Mouse (Mus musculus): Measurements from ENCODE around the gene Sergef. TPM values are rescaled to one million over a fixed set of nuclear protein-coding genes. Genes with fewer than 3 reads are reported as not detected.

Sergef gene
- polyA plus RNA-seq, 1 experiment, result 8.6 TPM

GRCm38 (mm10) chr7:46447473-46448165 is 192.0 kb downstream of the Sergef start:
- TF ChIP-seq USF1 (IDR thresholded peaks at IDR 0.05; ENCODE audit: low read depth) (no peak), FOSL1 (IDR thresholded peaks at IDR 0.05; ENCODE audit: insufficient read depth, low read length, poor library complexity, severe bottlenecking) (no peak), CTCF (IDR thresholded peaks at IDR 0.05; ENCODE audit: control insufficient read depth, insufficient read depth, insufficient read length) (no peak), MYOD1 (IDR thresholded peaks at IDR 0.05; ENCODE audit: control insufficient read depth, insufficient read length, low read depth) (no peak), CEBPB (IDR thresholded peaks at IDR 0.05; ENCODE audit: low read depth) (no peak), MYOG (IDR thresholded peaks at IDR 0.05; ENCODE audit: control insufficient read depth, extremely low read depth, insufficient read length) (no peak), MAX (IDR thresholded peaks at IDR 0.05) (no peak)
- Histone ChIP-seq H3K79me3 (ENCODE audit: low read depth) (no peaks in the 10 kb centered on the region), H3K36me3 (ENCODE audit: control insufficient read depth, insufficient read depth) (no peaks in the 10 kb centered on the region), H3K27me3 (ENCODE audit: control insufficient read depth, insufficient read depth, insufficient read length) (peaks cover 29% of the 10 kb centered on the region), H3ac (ENCODE audit: control insufficient read depth, insufficient read length, low read depth) (no peak overlapping the region), H3K4me3 (ENCODE audit: insufficient read depth, poor library complexity, severe bottlenecking) (no peak overlapping the region), H3K79me2 (ENCODE audit: control insufficient read depth, insufficient read depth) (no peaks in the 10 kb centered on the region)

- TF ChIP-seq FOSL1 (IDR thresholded peaks at IDR 0.05; ENCODE audit: insufficient read depth, low read length, poor library complexity, severe bottlenecking), result no peak
- TF ChIP-seq USF1 (IDR thresholded peaks at IDR 0.05; ENCODE audit: low read depth), result no peak
- no peak for TF ChIP-seq MYOG (IDR thresholded peaks at IDR 0.05; ENCODE audit: control insufficient read depth, extremely low read depth, insufficient read length)
- no peak for TF ChIP-seq MYOD1 (IDR thresholded peaks at IDR 0.05; ENCODE audit: control insufficient read depth, insufficient read length, low read depth)
- TF ChIP-seq MAX (IDR thresholded peaks at IDR 0.05), result no peak
- TF ChIP-seq CEBPB (IDR thresholded peaks at IDR 0.05; ENCODE audit: low read depth), result no peak
- H3K79me2 ChIP-seq (ENCODE audit: control insufficient read depth, insufficient read depth), result no peaks in the 10 kb centered on the region
- H3K36me3 ChIP-seq (ENCODE audit: control insufficient read depth, insufficient read depth), result no peaks in the 10 kb centered on the region
- no peak overlapping the region for H3ac ChIP-seq (ENCODE audit: control insufficient read depth, insufficient read length, low read depth)
- peaks cover 26% of the 10 kb centered on the region for H3K27me3 ChIP-seq (ENCODE audit: control insufficient read depth, insufficient read depth, insufficient read length)
- no peak overlapping the region for H3K4me3 ChIP-seq (ENCODE audit: insufficient read depth, poor library complexity, severe bottlenecking)
- no peaks in the 10 kb centered on the region for H3K79me3 ChIP-seq (ENCODE audit: low read depth)
These were observed 193.7 kb downstream of the Sergef start for GRCm38 (mm10) chr7:46445896-46446295.

GRCm38 (mm10) chr7:46443163-46443562 is 196.4 kb downstream of the Sergef start:
- peaks cover 33% of the 10 kb centered on the region for H3K27me3 ChIP-seq (ENCODE audit: control insufficient read depth, insufficient read depth, insufficient read length)

GRCm38 (mm10) chr7:46438537-46439141 is 201.0 kb downstream of the Sergef start:
- Histone ChIP-seq H3K27me3 (ENCODE audit: control insufficient read depth, insufficient read depth, insufficient read length) (peaks cover 30% of the 10 kb centered on the region), H3K79me2 (ENCODE audit: control insufficient read depth, insufficient read depth) (no peaks in the 10 kb centered on the region), H3K79me3 (ENCODE audit: low read depth) (no peaks in the 10 kb centered on the region), H3ac (ENCODE audit: control insufficient read depth, insufficient read length, low read depth) (no peak overlapping the region), H3K36me3 (ENCODE audit: control insufficient read depth, insufficient read depth) (no peaks in the 10 kb centered on the region), H3K4me3 (ENCODE audit: insufficient read depth, poor library complexity, severe bottlenecking) (no peak overlapping the region)
- no peak for TF ChIP-seq MYOD1 (IDR thresholded peaks at IDR 0.05; ENCODE audit: control insufficient read depth, insufficient read length, low read depth)
- TF ChIP-seq FOSL1 (IDR thresholded peaks at IDR 0.05; ENCODE audit: insufficient read depth, low read length, poor library complexity, severe bottlenecking), result no peak
- TF ChIP-seq MYOG (IDR thresholded peaks at IDR 0.05; ENCODE audit: control insufficient read depth, extremely low read depth, insufficient read length), result no peak
- no peak for TF ChIP-seq CEBPB (IDR thresholded peaks at IDR 0.05; ENCODE audit: low read depth)
- TF ChIP-seq USF1 (IDR thresholded peaks at IDR 0.05; ENCODE audit: low read depth), result no peak
- no peak for TF ChIP-seq MAX (IDR thresholded peaks at IDR 0.05)
- TF ChIP-seq CTCF (IDR thresholded peaks at IDR 0.05; ENCODE audit: control insufficient read depth, insufficient read depth, insufficient read length), result no peak

More at GRCm38 (mm10) chr7:46443163-46443562, 196.4 kb downstream of the Sergef start:
- H3K79me2 ChIP-seq (ENCODE audit: control insufficient read depth, insufficient read depth), result no peaks in the 10 kb centered on the region
- H3K79me3 ChIP-seq (ENCODE audit: low read depth), result no peaks in the 10 kb centered on the region
- TF ChIP-seq CTCF (IDR thresholded peaks at IDR 0.05; ENCODE audit: control insufficient read depth, insufficient read depth, insufficient read length), result no peak
- TF ChIP-seq MYOD1 (IDR thresholded peaks at IDR 0.05; ENCODE audit: control insufficient read depth, insufficient read length, low read depth), result no peak
- no peak for TF ChIP-seq MAX (IDR thresholded peaks at IDR 0.05)
- TF ChIP-seq MYOG (IDR thresholded peaks at IDR 0.05; ENCODE audit: control insufficient read depth, extremely low read depth, insufficient read length), result no peak
- TF ChIP-seq CEBPB (IDR thresholded peaks at IDR 0.05; ENCODE audit: low read depth), result no peak
- no peak for TF ChIP-seq USF1 (IDR thresholded peaks at IDR 0.05; ENCODE audit: low read depth)
- TF ChIP-seq FOSL1 (IDR thresholded peaks at IDR 0.05; ENCODE audit: insufficient read depth, low read length, poor library complexity, severe bottlenecking), result no peak
- no peak overlapping the region for H3K4me3 ChIP-seq (ENCODE audit: insufficient read depth, poor library complexity, severe bottlenecking)
- no peaks in the 10 kb centered on the region for H3K36me3 ChIP-seq (ENCODE audit: control insufficient read depth, insufficient read depth)
- H3ac ChIP-seq (ENCODE audit: control insufficient read depth, insufficient read length, low read depth), result no peak overlapping the region

DNA sequence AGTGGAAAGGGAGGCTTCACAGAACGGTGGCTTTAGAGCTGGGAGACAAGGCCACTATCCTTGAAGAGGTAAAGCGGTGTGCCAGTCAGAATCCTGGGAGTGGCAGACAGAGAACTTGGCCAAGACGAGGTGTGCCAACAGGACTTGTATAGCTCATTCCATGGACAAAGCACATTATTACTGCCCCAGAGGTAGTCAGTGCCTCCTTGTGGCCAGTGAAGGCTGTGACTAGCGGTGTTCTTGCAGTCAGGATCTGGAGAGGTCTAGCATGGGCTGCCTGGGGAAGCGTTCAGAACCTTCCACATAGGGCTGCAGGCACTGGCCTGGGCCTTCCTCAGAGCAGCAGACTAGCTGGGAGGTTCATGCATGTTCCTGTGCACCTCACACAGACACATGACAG is 203.8 kb downstream of the Sergef start:
- Histone ChIP-seq H3K27me3 (ENCODE audit: control insufficient read depth, insufficient read depth, insufficient read length) (peaks cover 43% of the 10 kb centered on the region), H3K79me3 (ENCODE audit: low read depth) (no peaks in the 10 kb centered on the region), H3K36me3 (ENCODE audit: control insufficient read depth, insufficient read depth) (no peaks in the 10 kb centered on the region), H3ac (ENCODE audit: control insufficient read depth, insufficient read length, low read depth) (no peak overlapping the region), H3K4me3 (ENCODE audit: insufficient read depth, poor library complexity, severe bottlenecking) (no peak overlapping the region), H3K79me2 (ENCODE audit: control insufficient read depth, insufficient read depth) (no peaks in the 10 kb centered on the region)
- TF ChIP-seq MYOG (IDR thresholded peaks at IDR 0.05; ENCODE audit: control insufficient read depth, extremely low read depth, insufficient read length) (no peak), USF1 (IDR thresholded peaks at IDR 0.05; ENCODE audit: low read depth) (no peak), FOSL1 (IDR thresholded peaks at IDR 0.05; ENCODE audit: insufficient read depth, low read length, poor library complexity, severe bottlenecking) (no peak), MYOD1 (IDR thresholded peaks at IDR 0.05; ENCODE audit: control insufficient read depth, insufficient read length, low read depth) (no peak), MAX (IDR thresholded peaks at IDR 0.05) (no peak), CEBPB (IDR thresholded peaks at IDR 0.05; ENCODE audit: low read depth) (no peak), CTCF (IDR thresholded peaks at IDR 0.05; ENCODE audit: control insufficient read depth, insufficient read depth, insufficient read length) (no peak)

Data from C2C12 (cell line).